Comparison of ENCODE assay signal across 8 mouse cellular contexts in genomic region chr11:69095511-69096231, GRCm38 (mm10). TPM values are rescaled to one million over a fixed set of nuclear protein-coding genes. Genes with fewer than 3 reads are reported as not detected.
DNase-seq lines count a peak whose midpoint lies in the region; ATAC-seq and TF ChIP-seq lines count a peak whose summit lies in the region.

No protein-coding gene starts in this region.

- peak overlapping the region; percentile 93 for H3K4me2 ChIP-seq in forebrain, embryonic 13.5 days
- peak overlapping the region; percentile 90 for H3K4me2 ChIP-seq in intestine, embryonic 16.5 days (ENCODE audit: low read depth, low read length)
- peak overlapping the region; percentile 92 for H3K4me2 ChIP-seq in lung, embryonic 15.5 days

- no peaks in the 10 kb centered on the region for H3K4me1 ChIP-seq in ES-Bruce4 (ENCODE audit: control insufficient read depth, insufficient read depth, low read length)
- peaks cover 64% of the 10 kb centered on the region for H3K4me1 ChIP-seq in forebrain, embryonic 13.5 days
- H3K4me1 ChIP-seq in intestine, embryonic 16.5 days (ENCODE audit: control insufficient read depth, insufficient read depth, low read length), result peaks cover 47% of the 10 kb centered on the region
- H3K4me1 ChIP-seq in lung, embryonic 15.5 days, result peaks cover 46% of the 10 kb centered on the region

- no peak for TF ChIP-seq CTCF in ES-Bruce4 (IDR thresholded peaks at IDR 0.05; ENCODE audit: low read depth, low read length)

- H3K27me3 ChIP-seq in ES-Bruce4 (ENCODE audit: control insufficient read depth, insufficient read depth, low read length, poor library complexity, severe bottlenecking), result no peaks in the 10 kb centered on the region
- H3K27me3 ChIP-seq in forebrain, embryonic 13.5 days, result no peaks in the 10 kb centered on the region
- no peaks in the 10 kb centered on the region for H3K27me3 ChIP-seq in intestine, embryonic 16.5 days (replicated peaks; ENCODE audit: control insufficient read depth, insufficient read depth, low read length)
- no peaks in the 10 kb centered on the region for H3K27me3 ChIP-seq in lung, embryonic 15.5 days
- H3K27me3 ChIP-seq in splenic B cell, adult 2 months (ENCODE audit: control insufficient read depth, insufficient read depth, low read length, poor library complexity, severe bottlenecking), result no peaks in the 10 kb centered on the region

- no peak overlapping the region for H3K27ac ChIP-seq in ES-Bruce4 (ENCODE audit: insufficient read depth, low read length)
- H3K27ac ChIP-seq in forebrain, embryonic 13.5 days, result peak overlapping the region; percentile 54; the same call in 1 of the 2 replicates
- peak overlapping the region; percentile 99 for H3K27ac ChIP-seq in intestine, embryonic 16.5 days (ENCODE audit: low read length)
- peak overlapping the region; percentile 98 for H3K27ac ChIP-seq in lung, embryonic 15.5 days

- H3K36me3 ChIP-seq in ES-Bruce4 (ENCODE audit: control insufficient read depth, insufficient read depth, low read length, poor library complexity, severe bottlenecking), result peaks cover 5% of the 10 kb centered on the region; the same call in 1 of the 2 replicates
- peaks cover 18% of the 10 kb centered on the region; the same call in 1 of the 2 replicates for H3K36me3 ChIP-seq in forebrain, embryonic 13.5 days (ENCODE audit: poor library complexity, severe bottlenecking)
- H3K36me3 ChIP-seq in intestine, embryonic 16.5 days (ENCODE audit: control insufficient read depth, insufficient read depth, low read length), result peaks cover 2% of the 10 kb centered on the region; the same call in 1 of the 2 replicates
- H3K36me3 ChIP-seq in lung, embryonic 15.5 days, result peaks cover 23% of the 10 kb centered on the region
- peaks cover 3% of the 10 kb centered on the region for H3K36me3 ChIP-seq in splenic B cell, adult 2 months (ENCODE audit: control insufficient read depth, insufficient read depth, low read length, poor library complexity, severe bottlenecking)

- no peak for TF ChIP-seq POLR2A in ES-Bruce4 (IDR thresholded peaks at IDR 0.05; ENCODE audit: insufficient read depth, low read length)

- peak overlapping the region; percentile 57 for H3K9ac ChIP-seq in ES-Bruce4 (ENCODE audit: low read depth, poor library complexity, severe bottlenecking)
- peak overlapping the region; percentile 53 for H3K9ac ChIP-seq in forebrain, embryonic 13.5 days
- H3K9ac ChIP-seq in intestine, embryonic 16.5 days (ENCODE audit: low read depth, low read length), result peak overlapping the region; percentile 89
- H3K9ac ChIP-seq in lung, embryonic 15.5 days, result peak overlapping the region; percentile 84

- ATAC-seq in cerebellum, adult (ENCODE audit: insufficient number of reproducible peaks, low FRiP score, low TSS enrichment), result no peak
- ATAC-seq in forebrain, embryonic 13.5 days, result no peak
- ATAC-seq in intestine, embryonic 16.5 days, result no peak
- ATAC-seq in lung, embryonic 15.5 days (ENCODE audit: borderline replicate concordance, extremely low read depth, low FRiP score, low TSS enrichment), result no peak

- TF ChIP-seq EP300 in ES-Bruce4 (IDR thresholded peaks at IDR 0.05; ENCODE audit: insufficient read depth, low read depth, low read length), result no peak

- peak; percentile 51 for DNase-seq in cerebellum, adult 11-12 months
- DNase-seq in splenic B cell, adult 2 months (ENCODE audit: low read depth, low spot score), result peak; percentile 74
- no peak for DNase-seq in urinary bladder, adult 2 months (ENCODE audit: low spot score)

- WGBS in forebrain, embryonic 13.5 days, result 2% methylated on average over 27 of the region's 27 CpGs
- 3% methylated on average over 27 of the region's 27 CpGs for WGBS in intestine, embryonic 16.5 days
- WGBS in lung, embryonic 15.5 days, result 2% methylated on average over 27 of the region's 27 CpGs

- peak overlapping the region; percentile 96 for H3K4me3 ChIP-seq in ES-Bruce4 (ENCODE audit: low read depth, low read length)
- H3K4me3 ChIP-seq in forebrain, embryonic 13.5 days, result peak overlapping the region; percentile 43
- peak overlapping the region; percentile 84 for H3K4me3 ChIP-seq in intestine, embryonic 16.5 days (ENCODE audit: low read length)
- peak overlapping the region; percentile 69 for H3K4me3 ChIP-seq in lung, embryonic 15.5 days

- H3K9me3 ChIP-seq in ES-Bruce4 (replicated peaks; ENCODE audit: control insufficient read depth, insufficient read depth, low read length, poor library complexity, severe bottlenecking), result no peaks in the 10 kb centered on the region
- no peaks in the 10 kb centered on the region for H3K9me3 ChIP-seq in forebrain, embryonic 13.5 days (replicated peaks)
- no peaks in the 10 kb centered on the region for H3K9me3 ChIP-seq in intestine, embryonic 16.5 days (ENCODE audit: control insufficient read depth, low read length)
- H3K9me3 ChIP-seq in lung, embryonic 15.5 days, result no peaks in the 10 kb centered on the region

RNA-seq across cellular contexts. Expression of gene Per1, which starts 0.7 kb away (rescaled TPM):
- 25.0 and 29.3 TPM in 2 replicates for polyA plus RNA-seq in ES-Bruce4 (2011; ENCODE audit: insufficient read depth, insufficient read length, low read depth, missing spikeins)
- 6.0 and 6.4 TPM in 2 replicates for polyA plus RNA-seq in forebrain, embryonic 13.5 days (2015; fragmentation: Nextera tagmentation; extraction: Ambion mirVana)
- polyA plus RNA-seq in intestine, embryonic 16.5 days (2015; fragmentation: Nextera tagmentation; extraction: Ambion mirVana), result 13.6 and 13.7 TPM in 2 replicates
- 21.7 and 24.0 TPM in 2 replicates for polyA plus RNA-seq in lung, embryonic 15.5 days (2015; fragmentation: Nextera tagmentation; extraction: Ambion mirVana)
- 26.8 and 28.5 TPM in 2 replicates for polyA plus RNA-seq in urinary bladder, adult 2 months (2012; rRNA removed)

RNA-seq across cellular contexts. Expression of gene Vamp2, which starts 7.4 kb away (rescaled TPM):
- 39.5 and 41.6 TPM in 2 replicates for polyA plus RNA-seq in ES-Bruce4 (2011; ENCODE audit: insufficient read depth, insufficient read length, low read depth, missing spikeins)
- polyA plus RNA-seq in forebrain, embryonic 13.5 days (2015; fragmentation: Nextera tagmentation; extraction: Ambion mirVana), result 110 and 124 TPM in 2 replicates
- polyA plus RNA-seq in intestine, embryonic 16.5 days (2015; fragmentation: Nextera tagmentation; extraction: Ambion mirVana), result 65.8 TPM in 2 replicates
- 61.6 and 66.6 TPM in 2 replicates for polyA plus RNA-seq in lung, embryonic 15.5 days (2015; fragmentation: Nextera tagmentation; extraction: Ambion mirVana)
- 163 and 180 TPM in 2 replicates for polyA plus RNA-seq in urinary bladder, adult 2 months (2012; rRNA removed)

RNA-seq across cellular contexts. Expression of gene Hes7, which starts 24.5 kb away (rescaled TPM):
- not detected in 2 replicates for polyA plus RNA-seq in ES-Bruce4 (2011; ENCODE audit: insufficient read depth, insufficient read length, low read depth, missing spikeins)
- 0.12 and 0.21 TPM in 2 replicates for polyA plus RNA-seq in forebrain, embryonic 13.5 days (2015; fragmentation: Nextera tagmentation; extraction: Ambion mirVana)
- polyA plus RNA-seq in intestine, embryonic 16.5 days (2015; fragmentation: Nextera tagmentation; extraction: Ambion mirVana), result 0.29 and 0.33 TPM in 2 replicates
- 0.52 and 0.60 TPM in 2 replicates for polyA plus RNA-seq in lung, embryonic 15.5 days (2015; fragmentation: Nextera tagmentation; extraction: Ambion mirVana)
- polyA plus RNA-seq in urinary bladder, adult 2 months (2012; rRNA removed), result 0.24 and 0.37 TPM in 2 replicates

RNA-seq across cellular contexts. Expression of gene Tmem107, which starts 25.1 kb away (rescaled TPM):
- polyA plus RNA-seq in ES-Bruce4 (2011; ENCODE audit: insufficient read depth, insufficient read length, low read depth, missing spikeins), result 17.1 and 24.7 TPM in 2 replicates
- polyA plus RNA-seq in forebrain, embryonic 13.5 days (2015; fragmentation: Nextera tagmentation; extraction: Ambion mirVana), result 55.1 and 57.2 TPM in 2 replicates
- polyA plus RNA-seq in intestine, embryonic 16.5 days (2015; fragmentation: Nextera tagmentation; extraction: Ambion mirVana), result 38.6 and 44.8 TPM in 2 replicates
- 69.3 and 71.1 TPM in 2 replicates for polyA plus RNA-seq in lung, embryonic 15.5 days (2015; fragmentation: Nextera tagmentation; extraction: Ambion mirVana)
- 17.9 and 25.8 TPM in 2 replicates for polyA plus RNA-seq in urinary bladder, adult 2 months (2012; rRNA removed)

RNA-seq across cellular contexts. Expression of gene 9130213A22Rik, which starts 26.7 kb away (rescaled TPM):
- not detected in 2 replicates for polyA plus RNA-seq in ES-Bruce4 (2011; ENCODE audit: insufficient read depth, insufficient read length, low read depth, missing spikeins)
- 0.21 and 0.34 TPM in 2 replicates for polyA plus RNA-seq in forebrain, embryonic 13.5 days (2015; fragmentation: Nextera tagmentation; extraction: Ambion mirVana)
- 0.11 and 0.29 TPM in 2 replicates for polyA plus RNA-seq in intestine, embryonic 16.5 days (2015; fragmentation: Nextera tagmentation; extraction: Ambion mirVana)
- 0.36 and 0.57 TPM in 2 replicates for polyA plus RNA-seq in lung, embryonic 15.5 days (2015; fragmentation: Nextera tagmentation; extraction: Ambion mirVana)
- polyA plus RNA-seq in urinary bladder, adult 2 months (2012; rRNA removed), result 0.74 and 0.78 TPM in 2 replicates

Comparison
In these comparisons a context has a peak if more than half of its experiments do, and no peak if none do; other contexts are left out.
1. H3K4me3 ChIP-seq: peak in every context shown above with its lines; median percentile 96 in ES-Bruce4; 84 in intestine, embryonic 16.5 days; 69 in lung, embryonic 15.5 days; 43 in forebrain, embryonic 13.5 days.